Mouse (Mus musculus) embryonic facial prominence, embryonic 14.5 days (tissue): Measurements from ENCODE around the gene Olfr1440. TPM values are rescaled to one million over a fixed set of nuclear protein-coding genes. Genes with fewer than 3 reads are reported as not detected.
A peak's percentile ranks its signal among the peaks of the same experiment; 100 is the strongest.

Experiments
- ATAC-seq: fragments of 200-750 bp; cut with Nextera tagmentation; 2 replicates; pipeline ENCODE4 v1.8.0; 2017; ENCODE audit warnings: low read depth, moderate number of reproducible peaks, moderate TSS enrichment
- DNase-seq: peaks from one replicate; pipeline ENCODE4 v3.0.0-alpha.2; 2015; ENCODE audit warnings: low spot score
- H3K27ac ChIP-seq: fragments of 300-500 bp; sonication (generic); replicated peaks from 2 replicates; pipeline ENCODE4 v1.5.1; 2014; ENCODE audit warnings: low read depth, mild to moderate bottlenecking, low read length, moderate library complexity
- H3K27me3 ChIP-seq: fragments of 300-500 bp; sonication (generic); replicated peaks from 2 replicates; pipeline ENCODE4 v1.6.1; 2014; ENCODE audit warnings: low read length; ENCODE audit not compliant: control insufficient read depth, insufficient read depth
- H3K36me3 ChIP-seq: fragments of 300-500 bp; sonication (generic); 2 replicates; pipeline ENCODE4 v1.6.1; 2014; ENCODE audit warnings: low read length, mixed read lengths; ENCODE audit not compliant: control insufficient read depth, insufficient read depth
- H3K4me1 ChIP-seq: fragments of 300-500 bp; sonication (generic); 2 replicates; pipeline ENCODE4 v1.6.1; 2014; ENCODE audit warnings: antibody characterized with exemption, low read length; ENCODE audit not compliant: control insufficient read depth, insufficient read depth
- H3K4me2 ChIP-seq: fragments of 300-500 bp; sonication (generic); 2 replicates; pipeline ENCODE4 v1.6.1; 2014; ENCODE audit warnings: low read depth, mild to moderate bottlenecking, low read length, moderate library complexity, mixed read lengths
- H3K4me3 ChIP-seq: fragments of 300-500 bp; sonication (generic); 2 replicates; pipeline ENCODE4 v1.5.1; 2014; ENCODE audit warnings: low read depth, mild to moderate bottlenecking, low read length
- H3K9ac ChIP-seq: fragments of 300-500 bp; sonication (generic); 2 replicates; pipeline ENCODE4 v1.6.1; 2014; ENCODE audit warnings: low read depth, mild to moderate bottlenecking, low read length, moderate library complexity, mixed read lengths
- H3K9me3 ChIP-seq: fragments of 300-500 bp; sonication (generic); 2 replicates; pipeline ENCODE4 v1.6.1; 2016; ENCODE audit warnings: low read length; ENCODE audit not compliant: control insufficient read depth
- WGBS: fragments of 180-500 bp; shearing (Covaris S2); extraction: QIAGEN DNeasy Blood & Tissue Kit; methylation state at CpG from one replicate; pipeline ENCODE4 v1.1.7; 2014; 5-methylcytosine and 5-hydroxymethylcytosine counted together
- polyA plus RNA-seq: library from polyadenylated mRNA; unstranded; fragments of >200 nt; fragmentation: Nextera tagmentation; extraction: Ambion mirVana; gene quantifications from 2 replicates; pipeline ENCODE4 v1.2.1, GENCODE M21; 2014

The Olfr1440 gene
- polyA plus RNA-seq, 1 experiment from 2014 or later, result 0.13 TPM

DNA sequence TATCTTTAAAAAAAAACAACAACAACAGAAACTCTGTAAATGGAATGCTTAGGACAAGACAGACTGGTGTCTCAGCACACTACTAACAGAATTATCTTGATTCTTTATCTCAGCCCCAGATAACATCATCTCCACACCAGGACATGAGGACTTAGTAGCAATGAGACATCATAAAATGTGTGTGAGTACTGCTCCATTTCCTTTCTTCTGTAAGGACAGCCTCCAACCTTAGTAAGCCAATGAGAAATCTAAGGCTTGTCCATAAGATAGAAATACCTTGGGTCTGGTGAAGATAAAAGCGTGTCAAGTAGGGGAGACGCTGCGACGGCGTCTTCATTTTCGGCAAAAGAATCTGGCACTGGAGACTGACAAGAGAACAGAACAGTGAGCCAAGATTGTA is 40.5 kb downstream of the Olfr1440 start, which contains the start of gene Pfpl:
Pfpl (plus strand) TSS at position 301 of the 400 bp plus-strand sequence.
- H3K4me2 ChIP-seq, result no peak within 1 kb of the TSS
- no peaks in the 10 kb centered on the region for H3K9me3 ChIP-seq
- no peaks in the 10 kb centered on the region for H3K4me1 ChIP-seq
- H3K4me3 ChIP-seq, result no peak within 1 kb of the TSS
- no peak within 1 kb of the TSS for H3K9ac ChIP-seq
- H3K27me3 ChIP-seq, result no peaks in the 10 kb centered on the region; the same call in 1 of the 2 replicates
- no peaks in the 10 kb centered on the region for H3K36me3 ChIP-seq
- ATAC-seq, result no peak
- H3K27ac ChIP-seq, result no peak within 1 kb of the TSS
- DNase-seq, result no peak
- 95% methylated on average over 6 of the region's 6 CpGs for WGBS

DNA sequence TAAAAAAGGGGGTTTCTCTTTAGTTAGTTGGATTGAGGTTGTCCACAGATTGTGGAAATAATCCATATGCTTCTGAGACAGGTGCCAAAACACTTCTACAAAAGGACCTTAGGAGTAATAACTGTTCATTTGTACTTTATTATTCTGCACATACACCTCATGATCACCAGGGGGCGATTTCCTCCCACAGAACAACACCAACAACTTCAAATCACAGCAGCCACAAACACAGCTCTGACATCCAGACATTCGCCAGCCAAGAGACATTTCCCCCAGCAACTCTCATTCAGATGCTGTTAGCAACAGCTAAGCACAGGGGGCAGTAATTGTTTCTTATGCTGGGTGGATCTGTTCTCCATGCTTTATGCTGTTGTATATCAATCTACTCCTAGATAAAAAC is 46.0 kb downstream of the Olfr1440 start:
- H3K36me3 ChIP-seq, result no peaks in the 10 kb centered on the region
- no peaks in the 10 kb centered on the region for H3K9me3 ChIP-seq
- 11% methylated on average over 2 of the region's 2 CpGs for WGBS
- no peak overlapping the region for H3K4me3 ChIP-seq
- no peak overlapping the region for H3K9ac ChIP-seq
- H3K27me3 ChIP-seq, result no peaks in the 10 kb centered on the region; the same call in 1 of the 2 replicates
- no peak; the same call in 1 of the 2 replicates for ATAC-seq
- H3K27ac ChIP-seq, result no peak overlapping the region
- H3K4me1 ChIP-seq, result no peaks in the 10 kb centered on the region
- DNase-seq, result peak; percentile 70
- no peak overlapping the region for H3K4me2 ChIP-seq

DNA sequence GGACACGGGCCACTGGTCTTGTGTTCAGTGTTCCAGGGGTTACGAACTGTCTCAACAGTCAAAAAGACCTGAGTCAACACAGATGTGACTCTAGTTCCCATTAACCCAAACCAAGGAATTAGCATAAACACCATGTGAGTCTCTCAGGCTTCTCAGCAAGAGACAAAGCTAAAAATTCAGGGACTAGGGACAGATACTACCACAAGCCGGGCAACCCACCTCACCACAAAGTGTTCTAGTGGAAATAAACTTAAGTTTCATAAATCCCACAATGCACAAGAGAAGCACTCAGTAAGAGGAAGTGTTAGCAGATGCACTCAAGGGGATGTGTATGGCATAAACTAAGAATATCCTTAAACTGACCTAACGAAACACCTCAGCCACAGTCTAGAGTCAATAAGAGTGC is 47.9 kb downstream of the Olfr1440 start:
- H3K27ac ChIP-seq, result no peak overlapping the region
- no peaks in the 10 kb centered on the region for H3K9me3 ChIP-seq
- no peaks in the 10 kb centered on the region; the same call in 1 of the 2 replicates for H3K27me3 ChIP-seq
- no peak overlapping the region for H3K4me2 ChIP-seq
- ATAC-seq (no peak), DNase-seq (no peak)
- no peaks in the 10 kb centered on the region for H3K4me1 ChIP-seq
- no peak overlapping the region for H3K4me3 ChIP-seq
- no peak overlapping the region for H3K9ac ChIP-seq
- H3K36me3 ChIP-seq, result no peaks in the 10 kb centered on the region
- WGBS, result 85% methylated on average over 4 of the region's 4 CpGs

DNA sequence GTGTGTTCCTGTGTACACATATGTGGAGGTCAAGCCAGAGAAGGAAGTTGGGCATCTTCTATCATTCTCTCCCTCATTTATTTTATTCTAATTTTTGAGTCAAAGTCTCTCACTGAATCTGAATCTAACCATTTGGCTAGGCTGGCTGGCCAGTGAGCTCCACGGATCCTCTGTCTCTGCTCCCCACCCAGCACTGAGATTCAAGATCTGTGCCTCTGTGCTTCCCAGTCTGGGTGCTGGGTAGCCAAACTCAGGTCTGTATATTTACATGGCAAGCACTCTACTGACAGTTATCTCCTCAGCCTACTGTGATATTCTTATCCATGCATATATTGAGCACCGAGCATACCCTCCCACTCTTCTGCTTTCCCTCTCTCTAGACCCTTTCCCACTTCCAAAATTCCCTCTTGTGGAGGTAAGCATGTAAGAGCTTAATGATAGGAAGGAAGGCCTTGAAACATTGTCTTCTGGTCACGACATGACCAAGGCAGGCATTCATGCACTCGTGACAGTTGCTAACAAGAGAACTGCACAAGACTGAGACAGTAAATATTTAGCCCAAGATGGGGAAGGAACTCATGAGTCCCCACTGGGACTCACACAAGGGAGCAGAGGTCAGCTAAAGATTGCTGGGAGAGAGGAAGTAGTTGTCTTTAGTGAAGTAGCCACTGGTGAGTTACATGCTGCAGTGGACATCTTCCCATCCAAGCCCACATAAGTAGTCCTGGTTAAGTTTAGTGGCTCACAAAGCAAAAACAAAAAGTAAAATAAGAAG is 48.9 kb downstream of the Olfr1440 start:
- Histone ChIP-seq H3K4me2 (no peak overlapping the region), H3K9ac (no peak overlapping the region), H3K9me3 (no peaks in the 10 kb centered on the region), H3K27ac (no peak overlapping the region), H3K4me1 (no peaks in the 10 kb centered on the region), H3K36me3 (no peaks in the 10 kb centered on the region), H3K27me3 (no peaks in the 10 kb centered on the region; the same call in 1 of the 2 replicates), H3K4me3 (no peak overlapping the region)
- 68% methylated on average over 4 of the region's 4 CpGs for WGBS
- no peak for ATAC-seq
- no peak for DNase-seq

DNA sequence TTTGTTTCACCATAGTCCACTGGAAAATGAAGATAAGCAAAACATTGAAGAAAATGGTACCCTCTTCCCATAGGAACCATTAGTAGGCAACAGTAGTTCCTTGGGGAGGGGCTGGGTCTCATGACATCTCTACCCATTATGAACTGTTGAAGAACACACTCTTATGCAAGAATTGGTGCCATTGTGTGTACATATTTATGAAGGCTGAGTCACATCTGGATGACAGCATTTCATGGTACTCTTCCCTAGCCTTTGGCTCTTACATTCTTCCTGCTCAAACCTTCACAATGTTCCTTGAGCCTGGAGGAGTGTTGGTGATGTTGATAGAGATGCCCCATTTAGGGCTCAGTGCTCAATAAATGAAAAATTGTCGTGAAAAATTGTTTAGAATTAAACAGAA is 52.5 kb downstream of the Olfr1440 start:
- Histone ChIP-seq H3K9me3 (no peaks in the 10 kb centered on the region), H3K27me3 (no peaks in the 10 kb centered on the region), H3K9ac (no peak overlapping the region), H3K4me3 (no peak overlapping the region), H3K4me1 (no peaks in the 10 kb centered on the region), H3K36me3 (no peaks in the 10 kb centered on the region), H3K4me2 (no peak overlapping the region), H3K27ac (no peak overlapping the region)
- no peak for DNase-seq
- whole genome bisulfite sequencing, result 45% methylated on average over 1 of the region's 1 CpGs
- ATAC-seq, result no peak

DNA sequence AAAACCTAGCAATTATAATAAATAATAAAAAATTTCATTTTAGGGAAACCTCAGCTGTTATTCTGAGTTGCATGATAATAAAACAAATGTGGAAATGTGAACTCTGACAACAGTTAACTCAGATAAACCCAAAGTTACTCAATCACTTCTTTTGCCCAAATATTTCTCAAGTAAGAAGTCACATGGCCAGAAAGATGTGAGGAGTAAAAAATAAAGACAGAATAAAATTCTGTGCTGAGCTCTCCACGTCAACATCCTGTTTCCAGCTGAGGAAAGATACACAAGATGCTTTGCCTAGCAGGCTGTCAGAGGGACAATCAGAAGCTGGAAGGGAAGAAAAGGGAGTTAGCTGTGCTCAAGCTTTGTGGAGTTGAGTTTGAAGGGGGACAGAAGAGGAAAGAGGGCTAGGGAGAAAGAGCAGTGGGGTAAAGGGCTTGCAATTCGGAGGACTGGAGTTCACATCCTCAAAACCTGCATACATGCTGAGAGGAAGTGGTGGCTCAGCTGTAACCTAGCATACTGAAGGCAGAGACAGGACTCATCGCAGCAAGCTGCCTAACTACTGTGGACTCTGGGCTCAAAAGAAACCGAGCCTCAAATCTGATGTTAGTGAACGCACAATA is 53.1 kb downstream of the Olfr1440 start:
- no peak for DNase-seq
- H3K4me1 ChIP-seq, result no peaks in the 10 kb centered on the region
- H3K9ac ChIP-seq, result no peak overlapping the region
- no peak overlapping the region for H3K4me3 ChIP-seq
- H3K36me3 ChIP-seq, result no peaks in the 10 kb centered on the region
- no peak for ATAC-seq
- H3K27ac ChIP-seq, result no peak overlapping the region
- no peak overlapping the region for H3K4me2 ChIP-seq
- H3K27me3 ChIP-seq, result no peaks in the 10 kb centered on the region
- H3K9me3 ChIP-seq, result no peaks in the 10 kb centered on the region
- 77% methylated on average over 5 of the region's 5 CpGs for WGBS

DNA sequence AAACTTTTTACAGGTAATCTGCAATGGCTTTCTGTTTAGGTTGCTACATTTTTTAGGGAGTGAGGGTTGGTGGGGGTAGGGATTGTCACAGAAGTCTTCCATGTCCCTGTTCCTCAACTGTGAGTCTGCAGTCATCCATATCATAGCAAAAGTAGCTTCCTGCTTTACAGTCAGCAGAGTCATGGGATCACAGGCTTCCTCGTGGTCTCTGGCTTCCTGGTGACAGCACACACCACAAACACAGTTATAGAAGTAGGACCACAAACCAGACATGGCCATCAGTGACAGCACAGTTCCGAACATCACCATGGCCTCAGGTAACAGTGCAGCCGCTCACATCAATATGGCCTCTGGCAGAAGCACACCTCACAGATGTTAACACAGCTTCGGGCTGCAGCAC is 55.5 kb downstream of the Olfr1440 start:
- H3K4me1 ChIP-seq, result no peaks in the 10 kb centered on the region
- no peaks in the 10 kb centered on the region for H3K27me3 ChIP-seq
- H3K9me3 ChIP-seq, result no peaks in the 10 kb centered on the region
- ATAC-seq (no peak), DNase-seq (no peak)
- H3K27ac ChIP-seq, result no peak overlapping the region
- H3K4me3 ChIP-seq, result no peak overlapping the region
- H3K4me2 ChIP-seq, result no peak overlapping the region
- no peak overlapping the region for H3K9ac ChIP-seq
- H3K36me3 ChIP-seq, result no peaks in the 10 kb centered on the region
- 71% methylated on average over 4 of the region's 4 CpGs for WGBS

DNA sequence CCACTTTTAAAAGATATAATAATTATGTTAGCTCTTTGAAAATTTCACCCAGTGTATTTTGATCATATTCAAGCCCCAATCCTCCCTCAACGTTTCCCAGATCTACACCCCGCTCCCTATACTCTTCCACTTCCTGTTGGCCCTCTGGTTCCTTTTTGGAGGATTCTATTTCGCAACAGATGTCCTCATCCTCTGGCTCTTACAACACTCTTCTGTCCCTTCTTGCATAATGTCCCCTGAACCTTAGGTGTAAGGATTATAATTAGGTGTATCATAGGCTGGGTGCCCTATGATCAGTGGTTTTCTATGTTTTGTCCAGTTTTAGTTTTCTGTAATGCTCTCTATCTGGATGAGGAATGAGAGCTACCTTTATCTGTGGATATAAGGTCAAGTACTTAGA is 57.9 kb downstream of the Olfr1440 start:
- no peak overlapping the region for H3K4me3 ChIP-seq
- no peaks in the 10 kb centered on the region for H3K36me3 ChIP-seq
- 79% methylated on average over 3 of the region's 3 CpGs for WGBS
- DNase-seq (no peak), ATAC-seq (no peak)
- no peak overlapping the region for H3K9ac ChIP-seq
- H3K27me3 ChIP-seq, result no peaks in the 10 kb centered on the region
- H3K9me3 ChIP-seq, result no peaks in the 10 kb centered on the region
- no peaks in the 10 kb centered on the region for H3K4me1 ChIP-seq
- no peak overlapping the region for H3K27ac ChIP-seq
- H3K4me2 ChIP-seq, result no peak overlapping the region
